Mouse (Mus musculus) MN1 (cell line): ENCODE results near the gene Ndc1.
"Not testable (repeated sequence)": the region's sequence is repeated elsewhere in the genome, so short reads cannot be mapped to it uniquely, and the experiment has no call there.

Source experiments
- DNase-seq: peaks from one replicate; pipeline ENCODE4 v3.0.0-alpha.2; 2016; ENCODE audit warnings: low spot score

Ndc1 gene

DNA sequence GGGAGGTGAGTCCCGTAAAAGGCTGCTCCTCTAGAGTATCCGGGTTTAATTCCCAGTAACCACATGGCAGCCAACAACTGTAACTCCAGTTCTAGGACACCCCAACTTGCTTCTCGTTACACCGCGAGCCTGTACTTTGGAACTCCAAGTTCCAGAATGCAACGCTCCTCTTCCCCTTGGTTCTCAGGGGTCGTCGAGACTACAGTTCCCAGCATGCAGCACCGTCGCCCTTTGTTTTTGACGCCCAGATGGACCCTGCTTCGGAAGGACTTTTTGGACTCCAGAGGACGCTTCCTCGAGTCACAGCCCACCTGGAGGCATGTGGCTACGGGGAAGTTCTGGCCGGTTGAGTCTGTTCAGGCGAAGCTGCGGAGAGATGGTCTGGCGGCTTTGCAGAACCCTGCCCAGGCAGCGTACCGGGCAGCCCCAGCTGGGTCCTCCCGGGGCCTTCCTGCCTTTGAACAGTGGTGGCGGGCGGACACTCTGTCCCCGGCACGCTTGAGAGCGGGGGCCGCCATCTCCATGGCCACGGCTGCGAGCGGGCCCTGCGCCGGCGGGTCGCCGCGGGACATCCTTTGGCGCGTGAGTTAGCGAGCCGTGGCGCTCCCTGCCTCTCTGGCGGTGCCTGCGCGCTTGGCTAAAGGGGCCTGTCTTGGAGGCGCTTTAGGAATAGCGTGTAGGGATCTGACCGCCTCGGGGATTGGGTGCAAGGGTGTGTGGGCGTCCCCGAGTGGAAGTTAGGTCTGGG lies at the start of gene Ndc1:
Ndc1 (plus strand) TSS at position 218 of the 748 bp plus-strand sequence.
- DNase-seq = peak; percentile 79

GRCm38 (mm10) chr4:107318646-107319045 lies 48.9 kb upstream of the Ndc1 start:
- no peak for DNase-seq

DNA sequence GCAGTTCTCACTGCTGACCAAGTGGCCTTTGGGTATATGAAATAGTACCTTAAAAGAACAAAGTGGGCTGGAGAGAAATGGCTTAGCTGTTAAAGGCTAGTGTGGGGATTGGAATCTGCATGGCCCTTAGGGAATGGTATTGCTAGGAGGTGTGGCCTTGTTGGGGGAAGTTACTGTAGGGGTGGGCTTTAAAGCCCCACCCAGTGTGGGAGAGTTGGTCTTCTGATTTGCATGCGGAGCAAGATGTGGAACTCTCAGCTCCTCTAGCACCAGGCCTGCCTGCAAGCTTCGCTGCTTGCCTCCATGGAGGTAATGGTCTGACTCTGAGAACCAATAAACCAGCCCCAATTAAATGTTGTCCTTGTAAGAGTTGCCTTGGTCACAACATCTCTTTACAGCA lies 46.5 kb upstream of the Ndc1 start:
- no peak for DNase-seq

GRCm38 (mm10) chr4:107323113-107323512 lies 44.5 kb upstream of the Ndc1 start:
- DNase-seq = no peak

DNA sequence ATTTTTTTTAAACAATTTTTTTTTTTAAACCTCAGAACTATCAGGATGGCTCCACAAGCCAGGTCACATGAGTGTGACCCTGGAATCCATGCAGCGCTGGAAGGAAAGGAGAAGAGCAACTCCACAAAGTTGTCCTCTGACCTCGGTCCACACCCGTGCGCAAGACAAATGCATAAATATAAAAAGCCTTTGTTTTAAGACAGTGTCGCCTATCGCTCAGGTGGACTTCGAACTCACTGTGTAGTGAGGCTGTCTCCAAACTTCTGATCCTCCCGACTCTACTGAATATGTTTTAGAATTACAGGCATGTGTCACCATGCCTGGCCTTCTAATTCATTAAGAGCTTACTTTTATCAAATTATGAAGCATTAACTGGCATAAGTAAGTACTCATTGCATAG lies 39.1 kb upstream of the Ndc1 start:
- no peak for DNase-seq

DNA sequence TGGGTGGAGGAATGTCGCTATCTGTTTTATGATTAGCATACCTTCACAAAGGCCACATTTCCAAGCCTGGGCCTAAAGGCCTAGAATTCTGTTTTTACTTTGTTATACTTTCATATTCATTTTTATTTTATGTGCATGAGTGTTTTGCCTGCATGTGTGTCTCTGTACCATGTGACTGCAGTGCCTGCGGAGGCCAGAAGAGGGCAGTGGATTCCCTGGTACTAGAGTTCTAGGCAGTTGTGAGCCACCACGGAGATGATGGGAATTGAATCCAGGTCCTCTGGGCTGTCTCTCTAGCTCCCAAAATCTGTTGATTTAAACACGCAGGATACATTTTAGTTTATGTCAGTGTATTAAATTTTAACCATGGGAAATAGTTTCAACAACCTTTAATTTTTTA lies 34.1 kb upstream of the Ndc1 start:
- DNase-seq = no peak

- no peak for DNase-seq
Observed at GRCm38 (mm10) chr4:107336356-107336755, 31.2 kb upstream of the Ndc1 start.

GRCm38 (mm10) chr4:107337455-107337854 lies 30.1 kb upstream of the Ndc1 start:
- DNase-seq = no peak

DNA sequence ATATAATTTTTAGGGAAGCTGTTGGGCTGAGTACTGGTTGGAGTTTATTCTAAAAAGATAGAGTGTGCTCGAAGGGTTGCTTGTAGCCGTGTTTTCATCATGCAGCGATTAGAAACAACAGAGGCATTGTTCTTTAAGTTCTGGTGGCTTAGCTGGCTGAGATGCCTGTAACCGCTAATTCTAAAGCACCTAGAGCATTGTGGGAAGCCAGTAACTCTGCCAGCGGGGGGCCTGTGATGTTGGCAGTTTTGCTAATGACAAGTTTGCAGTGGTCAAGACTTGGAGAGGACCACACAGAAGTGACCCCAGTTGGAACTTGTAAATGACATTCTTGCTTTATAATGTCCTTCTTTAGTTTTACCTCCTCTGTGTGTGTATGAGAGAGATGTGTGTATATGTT lies 26.2 kb upstream of the Ndc1 start:
- no peak for DNase-seq

GRCm38 (mm10) chr4:107344612-107345011 lies 23.0 kb upstream of the Ndc1 start:
- no peak for DNase-seq

DNA sequence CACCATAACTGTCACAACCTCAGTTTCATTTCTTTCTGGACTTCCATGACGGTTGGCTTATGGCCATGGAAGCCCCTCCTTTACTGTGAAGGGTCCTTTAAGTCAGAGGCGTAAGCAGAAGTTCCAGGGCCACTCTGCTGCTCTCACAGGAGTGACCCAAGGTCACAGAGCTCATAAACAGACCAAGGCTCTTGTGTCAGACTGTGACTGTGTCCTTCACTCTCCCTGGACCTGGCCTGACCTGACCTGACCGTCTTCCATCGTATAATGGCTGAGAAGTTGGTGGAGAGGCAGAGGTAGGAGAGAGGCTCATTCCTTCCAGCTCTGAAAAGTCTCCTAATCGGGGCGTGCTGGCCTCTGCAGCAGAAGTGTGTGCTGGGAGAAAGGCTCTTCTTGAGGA lies 20.4 kb upstream of the Ndc1 start:
- DNase-seq = no peak

DNA sequence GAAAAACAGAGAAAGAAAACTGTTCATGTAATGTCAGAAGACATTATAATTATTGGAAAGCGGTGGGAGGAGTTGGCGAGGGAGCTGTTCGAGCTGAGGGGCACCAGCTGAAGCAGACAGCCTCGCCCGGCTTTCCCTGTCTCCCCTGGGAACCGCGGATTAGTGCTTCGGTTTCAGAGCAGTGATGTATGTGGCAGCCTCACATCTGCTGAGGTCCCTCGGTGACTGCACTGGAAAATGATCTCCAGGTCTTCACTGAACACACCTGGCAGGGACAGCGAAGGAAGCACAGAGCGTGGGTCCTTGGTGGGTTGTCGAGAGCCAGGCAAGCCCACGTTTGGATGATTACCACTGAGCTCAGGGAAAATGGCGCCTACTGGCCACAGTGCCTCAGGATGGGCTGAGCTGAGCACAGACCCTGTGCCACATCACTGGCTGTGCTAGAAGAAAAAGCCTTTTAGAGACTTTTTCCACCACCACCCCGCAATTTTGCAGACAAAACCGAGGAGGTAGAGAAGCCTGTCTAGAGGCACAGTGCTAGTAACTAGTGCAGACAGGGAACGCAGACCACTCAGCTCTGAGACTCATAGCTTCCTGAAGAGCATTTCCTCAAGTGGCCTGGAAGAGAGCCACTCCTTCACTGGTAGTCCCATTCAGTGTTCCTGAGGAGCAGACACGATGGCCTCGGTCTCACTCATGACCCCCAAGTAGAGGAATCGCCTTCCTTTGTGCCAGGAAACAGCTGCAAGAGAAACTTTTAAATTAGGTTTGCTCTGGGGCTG lies 18.9 kb upstream of the Ndc1 start:
- no peak for DNase-seq

GRCm38 (mm10) chr4:107349311-107350008 lies 18.1 kb upstream of the Ndc1 start:
- DNase-seq = peak; percentile 33

GRCm38 (mm10) chr4:107351368-107351767 lies 16.2 kb upstream of the Ndc1 start:
- DNase-seq = no peak

DNA sequence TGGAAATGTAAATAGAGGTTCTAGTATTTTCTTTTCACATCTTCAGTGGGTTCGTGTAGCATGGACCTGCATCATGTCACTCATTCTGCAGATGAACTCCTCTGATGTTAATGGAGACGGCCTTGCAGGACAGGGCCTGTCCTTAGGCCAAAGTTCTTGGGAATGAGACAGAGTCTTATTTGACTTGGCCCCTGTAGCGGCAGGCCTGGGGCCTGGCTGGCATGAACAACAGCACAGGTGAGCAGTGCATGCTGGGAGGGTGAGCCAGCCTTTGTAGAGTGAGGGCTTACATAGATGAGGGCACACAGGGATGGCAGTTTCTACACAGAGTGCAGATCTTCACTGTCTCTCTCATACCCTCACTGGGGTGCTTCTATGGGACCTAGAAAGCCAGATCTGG lies 14.0 kb upstream of the Ndc1 start:
- no peak for DNase-seq

GRCm38 (mm10) chr4:107354126-107354525 lies 13.5 kb upstream of the Ndc1 start:
- no peak for DNase-seq

DNA sequence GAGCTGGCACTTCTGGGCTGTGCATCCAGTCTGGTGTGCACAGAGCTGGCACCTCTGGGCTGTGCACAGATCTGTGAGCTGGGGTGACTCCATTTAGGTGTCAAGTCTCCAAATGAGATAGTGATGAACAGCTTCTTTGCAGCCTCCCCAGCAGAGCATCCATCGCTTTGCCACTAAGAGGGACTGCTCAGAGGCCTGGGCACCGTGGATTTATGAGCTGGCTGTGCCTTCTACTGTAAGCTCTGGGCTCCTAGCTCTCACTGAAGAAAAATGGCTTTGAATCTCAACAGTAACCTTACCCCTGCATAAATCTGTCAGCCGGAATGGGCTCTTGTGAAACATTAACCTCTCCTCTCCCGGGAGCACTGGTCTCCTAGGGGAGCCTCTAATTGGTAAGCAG lies 13.0 kb upstream of the Ndc1 start:
- DNase-seq = no peak

GRCm38 (mm10) chr4:107357172-107357571 lies 10.4 kb upstream of the Ndc1 start:
- not testable (repeated sequence) for DNase-seq

DNA sequence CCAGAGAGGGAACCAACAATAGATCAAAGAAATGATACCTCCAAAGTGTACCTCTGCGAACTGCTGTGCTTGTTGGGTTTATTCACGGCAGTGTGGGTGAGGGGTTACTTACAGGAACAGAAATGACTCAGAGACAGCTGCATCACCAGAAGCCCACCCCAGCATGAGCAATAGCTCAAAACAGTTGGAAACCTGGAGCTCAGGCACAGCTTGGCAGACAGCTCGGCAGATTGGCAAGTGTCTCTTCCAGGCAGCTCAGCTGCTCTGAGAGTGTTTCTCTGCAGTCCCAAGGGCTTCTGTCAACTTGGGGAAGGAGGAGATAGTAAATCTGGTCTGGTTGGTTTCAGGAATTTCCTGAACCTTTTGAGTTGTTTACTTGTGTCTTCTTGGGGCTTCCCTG lies 9.1 kb upstream of the Ndc1 start:
- DNase-seq = no peak

- no peak for DNase-seq
Observed at GRCm38 (mm10) chr4:107360457-107361145, 7.0 kb upstream of the Ndc1 start.

GRCm38 (mm10) chr4:107362755-107363154 lies 4.8 kb upstream of the Ndc1 start:
- no peak for DNase-seq

DNA sequence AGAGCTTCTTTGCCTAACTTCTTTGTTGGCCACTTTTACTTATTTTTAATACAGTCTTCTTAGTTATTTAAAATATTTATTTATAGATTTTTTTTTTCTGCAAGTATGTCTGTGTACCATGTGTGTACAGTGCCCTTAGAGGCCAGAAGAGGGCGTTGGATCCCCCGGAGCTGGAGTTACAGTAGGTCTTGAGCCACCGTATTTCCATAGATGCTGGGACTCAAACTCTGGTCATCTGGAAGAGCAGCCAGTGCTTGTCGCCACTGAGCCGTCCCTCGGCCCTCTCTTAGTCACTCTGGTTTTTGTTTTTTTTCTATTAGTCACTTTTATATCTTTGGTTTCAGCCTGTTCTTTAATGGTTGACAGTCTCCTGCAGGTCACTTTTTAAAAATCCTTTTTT lies 4.0 kb upstream of the Ndc1 start:
- no peak for DNase-seq
